Mouse (Mus musculus) ES-Bruce4 (cell line): ENCODE results near the gene Rpl19.

Experiments
- CTCF ChIP-seq: IDR thresholded peaks from one replicate; pipeline ENCODE4 v1.8.1; 2011; ENCODE audit warnings: low read depth, low read length
- EP300 ChIP-seq: IDR thresholded peaks from 2 replicates; pipeline ENCODE4 v1.6.1; 2011; ENCODE audit warnings: low read depth, low read length; ENCODE audit not compliant: insufficient read depth
- POLR2A ChIP-seq: IDR thresholded peaks from one replicate; pipeline ENCODE4 v1.8.1; 2011; ENCODE audit warnings: low read length; ENCODE audit not compliant: insufficient read depth

GRCm38 (mm10) chr11:98005076-98005475 is 21.4 kb upstream of the Rpl19 start:
- TF ChIP-seq CTCF (no peak), EP300 (no peak), POLR2A (peak; percentile 83)
